Mouse (Mus musculus): ENCODE results near the gene Mrps18b. TPM values are rescaled to one million over a fixed set of nuclear protein-coding genes. Genes with fewer than 3 reads are reported as not detected.

Mrps18b gene
- polyA plus RNA-seq, 1 experiment = not detected

DNA sequence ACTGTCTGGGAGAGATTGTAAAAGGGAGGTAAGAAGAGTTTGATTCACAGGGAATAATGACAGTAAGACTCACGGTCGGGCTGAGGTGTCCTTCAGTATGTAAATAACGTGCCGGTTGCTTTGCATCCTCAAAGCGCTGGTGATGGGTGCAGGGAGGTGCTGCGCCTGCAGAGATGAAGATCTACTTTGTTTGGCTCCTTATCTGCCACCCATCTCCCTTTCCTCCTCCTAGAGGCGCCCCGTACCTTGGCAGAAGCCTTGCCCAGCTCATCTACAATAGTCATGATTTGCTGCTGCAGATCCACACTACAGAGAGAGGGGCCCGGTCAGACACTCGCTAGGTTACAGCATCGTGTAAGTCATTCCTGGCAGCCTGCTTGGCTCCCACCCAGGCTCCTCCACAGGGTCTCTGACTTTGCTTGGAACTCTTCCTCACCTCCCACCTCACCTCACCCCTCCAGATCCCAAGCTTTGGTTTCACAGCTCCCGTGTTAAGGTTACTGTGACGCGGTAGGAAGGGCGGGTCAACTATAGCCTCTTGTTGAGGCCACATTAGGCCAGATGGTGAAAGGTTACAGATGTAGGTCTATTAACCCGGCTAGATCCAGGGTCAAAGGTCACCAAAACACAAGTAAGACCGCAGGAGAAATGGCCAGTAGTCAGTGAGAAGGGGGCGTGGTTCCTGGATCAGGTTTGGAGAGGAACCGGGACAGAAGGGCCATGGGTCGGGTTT lies 6.8 kb downstream of the Mrps18b start:
- peak overlapping the region; percentile 65; the same call in 1 of the 2 replicates for H3K27ac ChIP-seq (ENCODE audit: insufficient read depth, low read depth, low read length)
- peaks cover 12% of the 10 kb centered on the region for H3K4me1 ChIP-seq (ENCODE audit: control insufficient read depth, insufficient read depth, low read length)
- TF ChIP-seq POLR2A (IDR thresholded peaks at IDR 0.05; ENCODE audit: insufficient read depth, low read depth, low read length) = no peak
- no peak for TF ChIP-seq CTCF (IDR thresholded peaks at IDR 0.05; ENCODE audit: insufficient read depth, low read depth, low read length)
- WGBS = 14% methylated on average over 20 of the region's 20 CpGs
- peak overlapping the region; percentile 80 for H3K4me3 ChIP-seq (ENCODE audit: insufficient read depth, low read depth, low read length)

DNA sequence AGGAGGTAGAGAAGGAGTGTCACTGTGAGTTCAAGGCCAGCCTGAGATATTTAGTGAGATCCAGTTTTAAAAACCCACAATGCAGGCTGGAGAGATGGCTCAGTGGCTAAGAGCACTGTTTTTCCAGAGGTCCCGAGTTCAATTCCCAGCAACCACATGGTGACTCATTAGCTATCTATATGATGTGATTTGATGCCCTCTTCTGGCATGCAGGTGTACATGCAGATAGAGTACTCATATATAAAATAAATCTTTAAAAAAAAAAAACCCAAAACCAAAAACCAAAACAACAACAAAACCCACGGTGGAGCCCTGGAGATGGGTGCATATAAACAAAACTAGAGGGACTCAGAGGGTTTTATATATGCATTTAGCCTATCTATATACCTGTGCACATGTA lies 8.6 kb downstream of the Mrps18b start:
- WGBS = 65% methylated on average over 2 of the region's 2 CpGs
- no peak for TF ChIP-seq POLR2A (IDR thresholded peaks at IDR 0.05; ENCODE audit: insufficient read depth, low read depth, low read length)
- TF ChIP-seq CTCF (IDR thresholded peaks at IDR 0.05; ENCODE audit: insufficient read depth, low read depth, low read length) = no peak
- H3K4me3 ChIP-seq (ENCODE audit: insufficient read depth, low read depth, low read length) = no peak overlapping the region
- H3K27ac ChIP-seq (ENCODE audit: insufficient read depth, low read depth, low read length) = no peak overlapping the region
- peaks cover 12% of the 10 kb centered on the region for H3K4me1 ChIP-seq (ENCODE audit: control insufficient read depth, insufficient read depth, low read length)

DNA sequence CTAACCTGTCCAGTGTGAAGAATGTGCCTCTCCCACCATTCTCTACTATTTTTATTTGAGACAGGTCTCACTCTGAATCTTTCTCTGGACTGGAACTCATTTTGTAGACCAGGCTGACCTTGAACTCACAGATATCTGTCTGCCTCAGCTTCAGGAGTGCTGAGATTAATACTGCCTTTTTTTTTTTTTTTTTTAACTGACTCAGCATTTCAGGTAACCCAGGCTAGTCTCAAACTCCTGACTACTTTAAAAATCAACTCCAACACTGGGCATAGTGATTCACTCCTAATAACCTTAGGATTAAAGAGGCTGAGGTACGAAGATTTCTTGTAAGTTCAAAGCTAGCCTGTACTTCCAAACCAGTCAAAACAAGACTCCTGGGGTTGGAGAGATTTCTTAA lies 10.6 kb downstream of the Mrps18b start:
- H3K4me3 ChIP-seq (ENCODE audit: insufficient read depth, low read depth, low read length) = no peak overlapping the region
- TF ChIP-seq POLR2A (IDR thresholded peaks at IDR 0.05; ENCODE audit: insufficient read depth, low read depth, low read length) (no peak), CTCF (IDR thresholded peaks at IDR 0.05; ENCODE audit: insufficient read depth, low read depth, low read length) (no peak)
- H3K4me1 ChIP-seq (ENCODE audit: control insufficient read depth, insufficient read depth, low read length) = peaks cover 12% of the 10 kb centered on the region
- H3K27ac ChIP-seq (ENCODE audit: insufficient read depth, low read depth, low read length) = no peak overlapping the region
- 90% methylated on average over 1 of the region's 1 CpGs for WGBS

DNA sequence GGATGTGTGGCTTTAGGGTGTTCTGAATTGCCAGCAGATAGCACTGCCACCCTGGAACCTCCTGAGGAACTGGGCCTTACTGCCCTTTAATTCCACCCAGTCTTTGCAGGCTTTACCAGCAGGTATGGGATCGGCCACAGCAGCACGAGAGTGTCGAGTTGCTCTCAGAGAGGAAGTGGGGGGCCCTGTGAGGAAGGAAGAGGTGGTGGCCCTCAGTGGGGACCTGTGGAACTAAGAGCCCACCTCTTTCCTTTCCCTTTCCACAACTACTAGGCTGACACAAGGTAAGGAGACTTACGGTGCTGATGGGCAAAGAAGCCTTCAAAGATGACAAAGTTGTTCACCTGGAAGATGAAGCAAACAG lies 12.2 kb downstream of the Mrps18b start:
- 83% methylated on average over 4 of the region's 4 CpGs for WGBS
- no peak overlapping the region for H3K4me3 ChIP-seq (ENCODE audit: insufficient read depth, low read depth, low read length)

DNA sequence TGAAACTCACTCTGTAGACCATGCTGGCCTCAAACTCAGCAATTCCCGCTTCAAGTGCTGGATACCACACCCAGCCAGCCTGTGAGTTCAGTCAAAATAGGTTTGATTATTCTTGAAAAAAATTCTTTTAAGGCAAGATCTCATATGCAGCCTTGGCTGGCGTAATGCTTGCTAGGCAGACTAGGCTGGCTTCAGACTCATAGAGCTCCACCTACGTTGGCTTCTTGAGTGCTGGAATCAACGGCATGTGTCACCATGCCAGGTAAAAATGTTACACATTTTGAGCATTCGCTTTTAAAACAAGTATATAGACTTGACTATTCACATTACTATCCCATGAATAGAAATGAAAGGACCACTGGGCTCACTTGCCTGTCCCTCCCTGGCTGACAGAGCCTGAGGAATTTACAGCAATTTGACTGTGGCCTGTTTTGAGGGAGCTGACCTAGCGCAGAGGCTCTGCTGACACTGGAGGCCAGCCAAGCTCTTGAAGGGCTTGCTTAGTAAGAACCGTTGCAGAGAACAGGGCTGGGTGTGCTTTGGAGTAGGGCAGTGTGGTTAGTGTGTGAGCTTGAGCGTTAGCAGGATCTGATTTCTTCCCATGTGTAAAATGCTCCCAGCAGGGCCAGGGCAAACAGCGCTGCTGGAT lies 12.7 kb downstream of the Mrps18b start:
- H3K27ac ChIP-seq (ENCODE audit: insufficient read depth, low read depth, low read length) = no peak overlapping the region
- peaks cover 2% of the 10 kb centered on the region; the same call in 1 of the 2 replicates for H3K4me1 ChIP-seq (ENCODE audit: control insufficient read depth, insufficient read depth, low read length)
- TF ChIP-seq CTCF (IDR thresholded peaks at IDR 0.05; ENCODE audit: insufficient read depth, low read depth, low read length) (no peak), POLR2A (IDR thresholded peaks at IDR 0.05; ENCODE audit: insufficient read depth, low read depth, low read length) (no peak)
- H3K4me3 ChIP-seq (ENCODE audit: insufficient read depth, low read depth, low read length) = no peak overlapping the region
- 80% methylated on average over 9 of the region's 9 CpGs for WGBS

More for the DNA sequence above, 12.2 kb downstream of the Mrps18b start:
- no peak overlapping the region for H3K27ac ChIP-seq (ENCODE audit: insufficient read depth, low read depth, low read length)
- peaks cover 5% of the 10 kb centered on the region; the same call in 1 of the 2 replicates for H3K4me1 ChIP-seq (ENCODE audit: control insufficient read depth, insufficient read depth, low read length)
- TF ChIP-seq POLR2A (IDR thresholded peaks at IDR 0.05; ENCODE audit: insufficient read depth, low read depth, low read length) (no peak), CTCF (IDR thresholded peaks at IDR 0.05; ENCODE audit: insufficient read depth, low read depth, low read length) (no peak)

DNA sequence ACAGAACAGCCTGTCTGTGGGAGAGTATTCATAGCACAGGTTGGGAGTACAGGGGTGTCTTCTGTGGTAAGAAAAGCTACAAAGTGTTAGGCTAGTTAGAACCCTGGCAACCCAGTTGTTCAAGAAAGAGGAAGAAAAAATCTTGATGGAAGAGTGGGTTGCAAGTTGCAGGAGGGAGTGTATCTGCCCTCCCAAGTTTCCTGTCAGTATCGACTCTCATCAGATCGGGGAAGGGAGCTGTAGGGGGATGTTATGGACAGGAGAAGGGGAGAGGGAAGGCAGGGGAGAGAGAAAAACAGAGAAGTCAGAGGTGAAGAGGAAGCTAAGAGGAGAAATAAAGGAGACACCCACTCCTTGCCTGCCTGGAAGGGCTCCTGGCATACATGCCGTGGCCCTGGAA lies 15.6 kb downstream of the Mrps18b start:
- Histone ChIP-seq H3K4me3 (ENCODE audit: insufficient read depth, low read depth, low read length) (no peak overlapping the region), H3K4me1 (ENCODE audit: control insufficient read depth, insufficient read depth, low read length) (peaks cover 10% of the 10 kb centered on the region), H3K27ac (ENCODE audit: insufficient read depth, low read depth, low read length) (no peak overlapping the region)
- TF ChIP-seq CTCF (IDR thresholded peaks at IDR 0.05; ENCODE audit: insufficient read depth, low read depth, low read length) (no peak), POLR2A (IDR thresholded peaks at IDR 0.05; ENCODE audit: insufficient read depth, low read depth, low read length) (no peak)
- WGBS = 86% methylated on average over 3 of the region's 3 CpGs

DNA sequence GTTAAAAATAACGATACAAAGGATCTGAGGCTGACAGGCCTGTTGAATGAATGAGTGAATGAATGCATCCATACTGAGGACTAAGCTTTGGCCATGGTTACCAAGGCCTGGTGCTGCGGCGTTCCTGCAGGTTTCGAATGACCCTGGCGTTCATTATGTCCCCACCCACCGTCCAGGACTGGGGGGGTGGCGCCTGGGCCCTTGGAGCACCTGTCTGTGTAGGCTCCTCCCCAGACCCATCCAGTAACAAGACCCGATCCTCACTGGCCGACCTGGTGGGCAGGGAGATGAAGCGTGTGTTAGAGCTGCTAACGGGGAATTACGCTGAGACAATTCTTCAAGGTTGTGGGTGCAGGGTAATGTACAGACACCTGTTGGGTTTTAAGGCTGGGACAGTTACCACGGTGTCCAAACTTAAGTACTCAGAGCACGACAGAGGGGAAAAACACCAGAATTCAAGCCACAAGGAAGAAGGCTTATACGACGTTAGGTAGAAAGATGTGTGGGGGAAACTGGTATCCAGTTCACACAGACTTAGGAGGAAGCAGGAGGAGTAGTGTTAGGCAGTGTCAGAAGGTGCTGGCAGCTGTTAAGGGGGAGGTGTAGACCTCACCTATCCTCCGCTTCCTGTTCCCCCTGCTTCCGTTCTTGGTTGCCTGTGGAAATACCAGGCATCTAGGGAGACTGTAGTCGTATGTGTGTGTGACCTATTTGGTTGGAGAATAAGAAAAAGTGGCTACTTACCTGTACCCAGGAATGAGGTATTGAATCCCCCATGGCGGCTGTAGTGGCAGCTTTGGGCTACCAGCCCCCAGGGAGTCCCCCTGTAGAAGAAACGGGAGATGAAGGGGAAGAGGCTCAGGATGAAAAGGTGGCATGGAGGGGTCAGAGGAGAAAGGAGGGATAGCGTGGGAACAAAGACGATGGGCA lies 18.3 kb downstream of the Mrps18b start:
- WGBS = 37% methylated on average over 23 of the region's 23 CpGs
- H3K4me3 ChIP-seq (ENCODE audit: insufficient read depth, low read depth, low read length) = peak overlapping the region; percentile 35
- H3K4me1 ChIP-seq (ENCODE audit: control insufficient read depth, insufficient read depth, low read length) = peaks cover 11% of the 10 kb centered on the region
- H3K27ac ChIP-seq (ENCODE audit: insufficient read depth, low read depth, low read length) = peak overlapping the region; percentile 7
- no peak for TF ChIP-seq CTCF (IDR thresholded peaks at IDR 0.05; ENCODE audit: insufficient read depth, low read depth, low read length)
- no peak for TF ChIP-seq POLR2A (IDR thresholded peaks at IDR 0.05; ENCODE audit: insufficient read depth, low read depth, low read length)

DNA sequence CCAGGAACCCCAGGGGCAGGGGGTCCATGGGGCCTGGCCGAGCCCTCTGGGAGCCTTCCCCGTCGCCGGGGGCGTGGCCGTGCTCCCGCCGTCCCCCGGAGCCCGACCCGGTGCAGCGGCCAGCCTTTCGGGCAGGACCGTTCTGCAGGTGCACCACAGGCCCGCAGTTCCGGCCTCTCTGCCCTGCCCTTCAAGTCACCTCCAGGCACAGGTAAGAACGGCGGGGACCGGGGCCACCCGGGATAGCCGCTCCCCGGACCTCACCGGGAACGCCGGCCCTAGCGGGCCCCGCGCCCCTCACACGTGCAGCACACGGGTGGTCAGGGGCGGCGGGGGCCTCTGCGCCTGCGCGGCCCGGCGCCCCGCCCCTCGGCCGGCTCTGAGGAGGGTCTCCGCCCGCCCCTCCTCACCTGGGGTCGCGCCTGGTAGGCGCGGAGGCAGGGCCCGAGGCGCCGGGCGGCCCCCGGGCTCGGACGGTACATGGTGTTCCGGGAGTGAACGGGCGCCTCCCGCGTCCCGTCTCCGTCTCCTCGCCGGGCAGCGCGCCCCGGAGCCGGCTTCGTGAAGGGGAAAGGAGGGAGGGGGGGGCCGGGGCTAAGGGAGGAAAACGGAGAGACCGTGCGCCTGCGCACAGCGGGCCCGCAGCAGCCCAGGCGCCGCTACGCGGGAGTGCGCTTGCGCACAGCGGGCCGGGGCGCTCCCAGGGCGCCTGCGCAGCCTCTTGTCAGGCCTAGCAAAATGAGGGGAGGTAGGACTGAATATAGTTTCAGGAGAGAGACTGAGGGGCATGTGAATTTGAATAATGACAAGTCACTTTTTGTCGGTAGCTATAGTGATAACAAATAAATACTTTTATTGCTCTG lies 19.2 kb downstream of the Mrps18b start, which contains the start of gene 2310061I04Rik:
Gene 2310061I04Rik (minus strand): TSS at position 651 of the 863 bp plus-strand sequence.
- H3K4me3 ChIP-seq (ENCODE audit: insufficient read depth, low read depth, low read length) = peak within 1 kb of the TSS; percentile 95
- TF ChIP-seq CTCF (IDR thresholded peaks at IDR 0.05; ENCODE audit: insufficient read depth, low read depth, low read length) (0 out of 2 replicates have a peak, but pooled peaks have one; percentile 10), POLR2A (IDR thresholded peaks at IDR 0.05; ENCODE audit: insufficient read depth, low read depth, low read length) (peak; percentile 67)
- peaks cover 11% of the 10 kb centered on the region for H3K4me1 ChIP-seq (ENCODE audit: control insufficient read depth, insufficient read depth, low read length)
- WGBS = under 1% methylated on average over 81 of the region's 86 CpGs
- peak within 1 kb of the TSS; percentile 85 for H3K27ac ChIP-seq (ENCODE audit: insufficient read depth, low read depth, low read length)
